Mouse (Mus musculus) thymus, postnatal 25 days (tissue): ENCODE measurements at regions not wholly inside any gene's neighbourhood (a gene's known extent, or its start where the extent isn't known, plus 50 kb on each side); places are given as distances from the start of the nearest gene placed in this dataset.
"Not testable (repeated sequence)": the region's sequence is repeated elsewhere in the genome, so short reads cannot be mapped to it uniquely, and the experiment has no call there.

Source experiments
- DNase-seq: peaks from one replicate; pipeline ENCODE4 v3.0.0; 2022

DNA sequence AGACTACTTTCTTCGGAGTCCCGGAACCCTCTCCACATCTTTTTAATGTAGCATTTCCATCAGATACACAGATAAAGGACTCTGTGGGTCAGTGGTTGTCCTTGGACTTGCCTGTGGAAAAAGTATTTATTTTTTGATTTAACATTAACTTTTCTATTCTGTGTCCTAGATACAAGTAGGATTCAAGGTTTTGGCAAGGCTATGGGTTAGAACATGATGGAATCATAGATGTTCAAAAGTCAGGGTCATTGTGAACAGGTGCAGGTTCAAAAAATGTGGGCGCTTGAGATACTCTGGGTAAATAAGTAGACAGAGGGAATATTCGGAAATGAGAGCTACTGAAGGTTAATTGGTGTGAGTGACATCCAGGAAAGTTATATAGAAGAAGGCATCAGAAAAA lies 347.7 kb downstream of the Cypt12 start:
- DNase-seq, result no peak

- no peak for DNase-seq
Observed at GRCm38 (mm10) chr3:18298699-18299098, 350.5 kb downstream of the Cypt12 start.

DNA sequence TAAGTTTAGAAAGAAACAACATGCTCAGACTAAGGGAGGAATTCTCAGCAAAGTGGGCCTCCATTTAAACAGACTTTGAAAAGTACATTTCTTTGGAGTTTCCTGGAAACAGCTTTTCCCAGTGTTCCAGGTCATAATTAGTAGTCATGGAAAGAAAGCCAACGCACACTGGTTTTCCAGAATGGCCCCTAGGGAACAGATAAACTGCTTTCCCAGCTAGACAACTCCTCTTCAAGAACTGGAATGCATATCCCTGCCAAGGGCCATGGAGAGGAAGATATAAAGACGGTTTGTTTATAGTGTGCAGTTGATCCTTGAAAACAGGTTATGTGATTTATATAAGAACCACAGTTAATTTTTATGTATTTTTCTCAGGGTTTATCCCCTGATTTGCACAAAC lies 351.3 kb downstream of the Cypt12 start:
- no peak for DNase-seq

DNA sequence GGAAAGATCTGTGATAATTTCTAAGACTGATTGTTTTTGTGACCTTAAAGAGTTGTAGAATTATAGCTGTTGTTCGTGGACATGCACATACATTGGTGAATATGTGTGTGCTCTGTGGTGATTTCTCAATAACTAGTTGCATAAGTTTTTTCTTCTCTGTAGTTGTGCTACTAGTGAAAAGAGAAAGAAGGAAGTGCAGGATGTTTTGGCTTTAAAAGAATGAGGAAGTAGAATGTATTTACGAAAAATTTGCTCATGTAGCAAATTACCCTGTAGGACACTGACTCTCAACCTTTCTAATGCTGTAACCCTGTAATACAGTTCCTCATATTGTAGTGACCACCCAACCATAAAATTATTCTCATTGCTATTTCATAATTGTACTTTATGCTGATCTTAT lies 371.2 kb downstream of the Cypt12 start:
- no peak for DNase-seq

DNA sequence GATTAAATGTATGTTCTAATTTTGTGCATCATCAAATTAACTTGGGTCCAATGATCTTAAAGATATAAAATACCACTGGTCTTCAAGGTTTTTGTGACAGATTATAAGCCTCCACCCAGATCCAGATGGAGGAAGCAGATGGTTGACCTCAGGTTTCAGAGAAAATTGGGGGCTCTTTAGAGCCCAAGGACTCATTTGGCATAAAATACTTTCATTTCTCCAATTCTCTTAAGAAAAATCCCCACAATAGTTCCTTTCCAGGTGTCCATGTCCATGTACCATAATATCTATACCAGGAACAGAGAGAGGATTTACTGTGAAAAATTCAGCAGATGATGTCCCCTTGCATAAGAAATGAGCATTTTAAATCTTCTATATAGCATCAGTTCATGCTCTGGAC lies 385.0 kb downstream of the Cypt12 start:
- DNase-seq, result no peak

DNA sequence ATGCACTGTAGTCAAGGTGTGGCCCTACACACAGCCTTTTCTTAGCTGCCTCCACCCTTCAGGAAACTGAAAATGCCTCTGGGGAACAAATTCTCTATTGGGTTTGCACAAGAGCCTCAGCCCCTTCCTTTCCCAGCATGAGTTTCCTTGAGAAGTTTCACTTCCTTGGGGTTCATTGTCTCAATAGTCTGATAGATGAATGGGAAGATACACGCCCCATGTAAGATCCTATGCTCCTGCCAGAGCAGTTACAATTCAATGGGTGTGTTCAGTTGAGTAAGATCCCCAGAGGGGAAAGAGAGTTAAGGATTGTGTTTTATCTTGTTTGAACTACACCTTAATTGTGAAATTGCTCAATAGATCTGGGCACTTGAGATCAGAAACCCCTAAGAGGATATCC lies 391.0 kb downstream of the Cypt12 start:
- no peak for DNase-seq

DNA sequence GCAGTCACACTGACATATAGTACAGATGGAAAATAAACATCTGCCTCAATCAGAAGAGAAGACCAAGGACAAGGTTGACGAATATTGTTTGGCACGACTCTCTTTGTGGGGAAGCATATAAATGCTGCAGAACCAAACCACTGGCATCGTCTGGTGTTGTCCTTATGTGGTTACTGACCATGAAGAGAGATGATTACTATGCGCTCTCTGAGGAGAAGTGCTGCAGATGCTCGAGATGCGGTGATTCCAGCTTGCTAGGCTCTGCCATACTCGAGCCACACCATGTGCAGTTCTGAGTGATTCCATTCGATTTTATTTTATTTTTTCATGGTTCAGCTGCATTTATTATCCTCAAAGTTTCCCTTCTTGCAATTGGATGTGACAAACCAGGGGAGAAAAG lies 393.5 kb downstream of the Cypt12 start:
- DNase-seq, result no peak

- DNase-seq, result no peak
Observed at GRCm38 (mm10) chr3:18378014-18379005, 430.1 kb downstream of the Cypt12 start.

DNA sequence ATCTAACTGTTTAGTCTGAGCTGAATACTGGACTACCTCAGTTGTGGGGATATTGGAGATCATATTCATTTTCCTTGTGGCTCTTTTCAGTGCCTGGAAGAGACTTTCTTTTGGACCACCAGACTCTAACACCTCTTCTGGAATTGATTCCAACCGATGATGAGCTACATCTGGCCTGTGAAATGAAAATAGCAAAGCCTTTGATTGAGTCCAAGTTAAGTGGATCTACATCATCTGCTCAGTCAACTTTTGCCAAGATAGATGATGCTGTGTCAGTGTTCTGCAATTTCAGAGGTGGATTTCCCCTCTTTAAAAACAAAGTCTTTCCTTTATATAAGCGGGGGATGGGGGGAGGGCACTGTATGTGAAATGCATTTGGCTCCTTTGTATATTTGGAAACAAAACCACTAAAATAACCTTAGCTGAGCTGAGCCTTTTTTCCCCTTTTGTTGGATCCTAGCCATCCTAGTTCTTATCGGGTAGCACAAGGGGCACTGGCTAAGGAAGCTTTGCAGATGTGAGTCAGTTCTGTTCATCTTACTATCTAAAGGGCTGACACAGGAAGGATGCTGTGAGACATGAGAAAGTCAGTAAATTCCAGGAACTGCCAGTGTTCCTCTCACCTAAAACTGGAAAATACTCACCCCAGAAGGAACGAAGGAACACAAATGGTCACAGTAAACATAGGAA lies 473.8 kb downstream of the Cypt12 start:
- no peak for DNase-seq

- DNase-seq, result no peak
Observed at GRCm38 (mm10) chr3:18428908-18429307, 480.7 kb downstream of the Cypt12 start.

GRCm38 (mm10) chr3:18438845-18439244 lies 490.6 kb downstream of the Cypt12 start:
- no peak for DNase-seq

GRCm38 (mm10) chr3:18452197-18452933 lies 504.2 kb downstream of the Cypt12 start:
- no peak for DNase-seq

DNA sequence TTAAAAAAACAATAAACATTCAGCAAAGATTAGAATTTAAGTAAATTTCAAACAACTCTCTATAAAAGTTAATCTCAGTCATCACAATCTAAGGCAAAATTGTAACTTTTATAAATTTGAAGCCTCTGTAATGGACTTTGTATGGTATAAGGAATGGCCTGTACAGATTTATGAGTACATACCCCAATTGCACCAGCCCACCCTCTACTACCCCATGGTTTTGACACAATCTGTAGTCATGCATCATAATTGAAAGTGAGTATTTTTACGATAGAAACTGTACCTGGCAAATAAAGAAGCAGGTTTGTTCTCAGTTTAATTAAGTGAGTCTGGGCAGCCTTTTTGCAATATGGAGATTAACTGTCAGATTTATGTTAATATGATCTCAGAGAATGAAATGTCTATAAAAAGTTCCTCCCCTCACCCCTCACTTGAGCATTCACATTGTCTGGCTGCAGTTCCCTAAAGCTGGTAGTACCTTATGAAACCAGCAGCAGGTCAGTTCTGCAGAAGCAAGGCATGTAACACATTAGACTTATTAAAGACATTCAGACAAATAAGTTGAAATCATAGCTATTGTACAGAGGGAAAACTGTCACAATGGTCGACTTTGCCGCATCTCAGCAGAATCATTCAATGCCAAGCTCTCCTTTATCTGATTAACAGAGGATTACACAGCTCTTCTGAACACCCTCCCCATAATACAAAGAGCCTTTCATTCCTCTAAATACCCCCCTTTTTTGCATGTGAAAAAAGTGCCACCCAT lies 505.2 kb downstream of the Cypt12 start:
- DNase-seq, result no peak

GRCm38 (mm10) chr3:18453986-18454291 lies 505.7 kb downstream of the Cypt12 start:
- DNase-seq, result no peak

DNA sequence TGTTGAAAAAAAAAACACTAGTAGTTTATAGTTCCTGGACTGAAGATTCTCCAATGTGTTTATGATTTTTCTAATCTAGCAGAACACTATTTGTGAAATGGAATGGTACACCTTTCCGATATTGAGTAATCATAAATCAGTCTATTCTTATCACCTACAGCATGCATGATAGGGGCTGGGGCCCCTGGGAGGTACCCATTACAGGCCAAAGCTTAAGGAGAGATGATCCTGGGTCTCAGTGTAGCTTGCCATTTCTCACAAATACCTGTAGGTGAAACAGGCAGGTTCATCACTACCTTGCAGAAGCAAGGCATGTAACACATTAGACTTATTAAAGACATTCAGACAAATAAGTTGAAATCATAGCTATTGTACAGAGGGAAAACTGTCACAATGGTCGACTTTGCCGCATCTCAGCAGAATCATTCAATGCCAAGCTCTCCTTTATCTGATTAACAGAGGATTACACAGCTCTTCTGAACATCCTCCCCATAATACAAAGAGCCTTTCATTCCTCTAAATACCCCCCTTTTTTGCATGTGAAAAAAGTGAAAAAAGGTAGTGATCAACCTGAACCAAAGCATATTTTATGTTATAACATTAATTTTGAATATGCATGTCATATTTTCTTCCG lies 506.5 kb downstream of the Cypt12 start:
- DNase-seq, result not testable (repeated sequence)

GRCm38 (mm10) chr3:18456033-18456690 lies 508.0 kb downstream of the Cypt12 start:
- DNase-seq, result no peak

- no peak for DNase-seq
Observed at GRCm38 (mm10) chr3:18460267-18460666, 512.1 kb downstream of the Cypt12 start.

DNA sequence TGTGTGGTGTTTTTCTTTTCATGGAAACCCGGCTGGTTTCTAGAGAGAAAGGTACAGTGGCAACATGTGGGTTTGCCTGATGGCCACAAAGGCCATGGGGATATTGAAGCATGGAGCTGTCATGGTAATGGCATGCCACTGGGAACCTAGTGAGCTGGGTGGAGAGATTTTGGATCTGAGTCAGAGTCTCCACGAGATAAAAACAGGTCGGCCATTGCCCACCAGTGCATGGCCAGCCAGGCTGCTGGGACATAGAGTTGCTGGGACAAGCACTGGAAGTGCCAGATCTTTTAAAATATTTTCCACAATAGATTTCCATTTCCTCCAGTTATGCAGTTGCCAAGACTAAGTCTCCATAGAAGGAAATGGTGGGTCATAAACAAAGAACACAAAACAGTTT lies 523.6 kb downstream of the Cypt12 start:
- no peak for DNase-seq

- DNase-seq, result no peak
Observed at GRCm38 (mm10) chr3:18479557-18479956, 531.3 kb downstream of the Cypt12 start.

DNA sequence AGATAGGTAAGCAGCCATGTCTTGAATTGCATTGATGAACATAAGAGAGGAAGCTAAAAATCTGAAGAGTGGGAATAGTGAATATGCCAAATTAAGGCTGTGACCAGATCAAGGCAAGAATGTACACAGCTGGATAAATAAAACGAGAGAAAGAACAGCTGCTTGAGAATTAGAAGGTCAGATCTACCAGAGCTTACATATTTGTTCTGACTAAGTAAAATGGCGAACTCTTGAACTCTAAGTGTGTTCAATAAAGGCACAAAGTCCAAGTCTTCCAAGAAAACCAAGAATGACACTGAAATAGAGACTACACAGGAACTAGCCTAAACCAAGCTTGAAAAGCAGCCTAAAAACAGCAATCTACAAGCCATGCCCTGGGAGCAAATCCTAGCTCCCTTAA lies 533.8 kb downstream of the Cypt12 start:
- DNase-seq, result no peak

DNA sequence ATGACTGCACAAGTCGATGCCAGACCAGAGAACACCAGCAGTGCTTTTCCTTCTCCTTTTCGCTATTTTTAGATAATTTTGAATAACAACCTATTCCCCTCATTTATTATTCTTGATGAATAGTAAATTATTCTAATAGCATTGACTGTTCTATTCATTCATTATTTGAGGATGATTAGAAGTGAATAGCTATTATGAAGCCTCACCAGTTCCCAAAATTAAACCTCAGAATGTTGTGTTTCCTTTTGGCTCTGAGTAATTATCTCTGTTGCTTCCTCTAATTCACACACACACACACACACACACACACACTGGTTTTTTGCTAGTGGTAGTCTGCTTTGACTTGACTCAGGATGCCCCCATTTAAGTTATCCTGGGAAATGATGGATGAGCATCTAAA lies 540.7 kb downstream of the Cypt12 start:
- DNase-seq, result no peak

DNA sequence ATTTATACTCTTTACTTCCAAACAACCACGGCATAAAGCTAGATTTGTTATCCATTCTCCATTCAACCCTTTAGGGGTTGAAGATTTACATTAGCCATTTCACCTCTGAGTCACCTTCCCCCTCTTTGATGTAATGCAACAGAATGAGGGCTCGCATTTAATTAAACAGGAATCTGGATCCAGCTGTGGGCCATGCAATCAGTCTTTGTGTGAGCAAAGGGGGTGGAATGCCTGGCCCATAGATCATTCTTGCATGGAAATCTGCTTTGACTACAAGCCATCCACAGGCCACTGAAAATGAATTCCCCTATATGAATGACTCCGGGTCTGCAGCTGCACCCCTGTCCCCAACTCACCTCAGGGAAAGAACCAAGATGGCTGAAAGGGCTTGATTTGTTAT lies 574.4 kb downstream of the Cypt12 start:
- DNase-seq, result no peak
